Comparison of ENCODE assay signal across 20 mouse cellular contexts in genomic region chr19:55483526-55483925, GRCm38 (mm10).
A peak's percentile ranks its signal among the peaks of the same experiment; 100 is the strongest.
DNase-seq lines count a peak whose midpoint lies in the region; ATAC-seq and TF ChIP-seq lines count a peak whose summit lies in the region.
"Had no signal": no experiment of that assay in that cellular context is flagged by ENCODE, and none has a peak within 500 bp of the region (broad histone marks: within the 10 kb centered on the region; RNA-seq: fewer than 3 reads in every experiment).

No protein-coding gene starts in this region.

- peak overlapping the region; percentile 21; the same call in 1 of the 2 replicates for H3K27ac ChIP-seq in heart, embryonic 13.5 days (replicated peaks)
- H3K27ac ChIP-seq in MEL (ENCODE audit: control insufficient read depth, low read depth, low read length) = no peak overlapping the region
- H3K27ac ChIP-seq in kidney, embryonic 14.5 days (ENCODE audit: low read depth, low read length) = peak overlapping the region; percentile 32; the same call in 1 of the 2 replicates
- H3K27ac ChIP-seq in liver, embryonic 12.5 days = no peak overlapping the region
- no peak overlapping the region for H3K27ac ChIP-seq in intestine, embryonic 16.5 days (ENCODE audit: low read length)
- H3K27ac ChIP-seq: embryonic facial prominence, embryonic 12.5 days; heart, embryonic 15.5 days; hindbrain, postnatal 0 days; layer of hippocampus, adult 2 months; limb, embryonic 13.5 days; neural tube, embryonic 15.5 days had no signal

- no peaks in the 10 kb centered on the region for H3K9me3 ChIP-seq in heart, embryonic 13.5 days
- H3K9me3 ChIP-seq in MEL (replicated peaks; ENCODE audit: insufficient read depth, low read length) = no peaks in the 10 kb centered on the region
- H3K9me3 ChIP-seq in kidney, embryonic 14.5 days (ENCODE audit: control insufficient read depth, low read length) = no peaks in the 10 kb centered on the region
- H3K9me3 ChIP-seq in liver, embryonic 12.5 days (replicated peaks) = no peaks in the 10 kb centered on the region
- no peaks in the 10 kb centered on the region for H3K9me3 ChIP-seq in intestine, embryonic 16.5 days (ENCODE audit: control insufficient read depth, low read length)
- H3K9me3 ChIP-seq: embryonic facial prominence, embryonic 12.5 days; heart, embryonic 15.5 days; limb, embryonic 13.5 days; neural tube, embryonic 15.5 days had no signal

- peaks cover 18% of the 10 kb centered on the region for H3K4me1 ChIP-seq in heart, embryonic 13.5 days
- H3K4me1 ChIP-seq in MEL (ENCODE audit: control insufficient read depth in 1 of 2, insufficient read depth in 2 of 2, low read length in 2 of 2) = peaks cover 0 to 6% of the 10 kb centered on the region in 2 experiments; a peak in 1 of 4 replicates
- peaks cover 15% of the 10 kb centered on the region for H3K4me1 ChIP-seq in kidney, embryonic 14.5 days (ENCODE audit: control insufficient read depth, insufficient read depth, low read length)
- peaks cover 20% of the 10 kb centered on the region; the same call in 1 of the 2 replicates for H3K4me1 ChIP-seq in liver, embryonic 12.5 days
- H3K4me1 ChIP-seq in intestine, embryonic 16.5 days (ENCODE audit: control insufficient read depth, insufficient read depth, low read length) = peaks cover 20% of the 10 kb centered on the region

- no peak for ATAC-seq in heart, embryonic 13.5 days (ENCODE audit: extremely low read depth, insufficient number of reproducible peaks, low FRiP score, low TSS enrichment)
- ATAC-seq in kidney, embryonic 14.5 days (ENCODE audit: low FRiP score, low TSS enrichment) = no peak
- ATAC-seq in liver, embryonic 12.5 days = no peak
- ATAC-seq in intestine, embryonic 16.5 days = no peak
- no peak for ATAC-seq in megakaryocyte, adult 5-6 weeks (ENCODE audit: poor library complexity, severe bottlenecking)
- ATAC-seq: CD4-positive, CD25-positive, alpha-beta regulatory T cell, adult 4 months; hindbrain, postnatal 0 days had no signal

- no peak for TF ChIP-seq CTCF in MEL (IDR thresholded peaks at IDR 0.05 in 2 of 3, conservative IDR thresholded peaks at IDR 0.05 in 1 of 3; ENCODE audit: control insufficient read depth in 1 of 3, insufficient read depth in 1 of 3, low read depth in 2 of 3, low read length in 3 of 3, poor library complexity in 1 of 3, severe bottlenecking in 1 of 3)

- H3K36me3 ChIP-seq in heart, embryonic 13.5 days = no peaks in the 10 kb centered on the region
- H3K36me3 ChIP-seq in MEL (ENCODE audit: control insufficient read depth in 1 of 2, insufficient read depth in 2 of 2, low read length in 2 of 2) = no peaks in the 10 kb centered on the region; a peak in 1 of 4 replicates
- no peaks in the 10 kb centered on the region for H3K36me3 ChIP-seq in kidney, embryonic 14.5 days (ENCODE audit: control insufficient read depth, insufficient read depth, low read length)
- no peaks in the 10 kb centered on the region for H3K36me3 ChIP-seq in liver, embryonic 12.5 days
- no peaks in the 10 kb centered on the region for H3K36me3 ChIP-seq in intestine, embryonic 16.5 days (ENCODE audit: control insufficient read depth, insufficient read depth, low read length)
- H3K36me3 ChIP-seq: embryonic facial prominence, embryonic 12.5 days; heart, embryonic 15.5 days; limb, embryonic 13.5 days; neural tube, embryonic 15.5 days had no signal

- no peak overlapping the region for H3K4me3 ChIP-seq in heart, embryonic 13.5 days
- H3K4me3 ChIP-seq in MEL (ENCODE audit: control insufficient read depth in 1 of 2, insufficient read depth in 1 of 2, low read depth in 2 of 2, low read length in 2 of 2) = no peak overlapping the region
- no peak overlapping the region for H3K4me3 ChIP-seq in kidney, embryonic 14.5 days (ENCODE audit: low read length)
- no peak overlapping the region for H3K4me3 ChIP-seq in liver, embryonic 12.5 days
- no peak overlapping the region for H3K4me3 ChIP-seq in intestine, embryonic 16.5 days (ENCODE audit: low read length)
- H3K4me3 ChIP-seq: embryonic facial prominence, embryonic 12.5 days; heart, embryonic 15.5 days; layer of hippocampus, adult 2 months; limb, embryonic 13.5 days; neural tube, embryonic 15.5 days had no signal

- no peak for TF ChIP-seq EP300 in MEL (IDR thresholded peaks at IDR 0.05; ENCODE audit: low read depth in 1 of 2, low read length in 2 of 2)

- H3K79me2 ChIP-seq in MEL (ENCODE audit: control insufficient read depth, insufficient read depth, low read length, poor library complexity) = no peaks in the 10 kb centered on the region

- TF ChIP-seq POLR2A in MEL (IDR thresholded peaks at IDR 0.05; ENCODE audit: control insufficient read depth in 1 of 2, insufficient read depth in 1 of 2, low read depth in 1 of 2, low read length in 2 of 2, poor library complexity in 1 of 2) = no peak

- H3K9ac ChIP-seq in heart, embryonic 13.5 days = no peak overlapping the region
- no peak overlapping the region for H3K9ac ChIP-seq in MEL (ENCODE audit: control insufficient read depth, low read depth, low read length, poor library complexity, severe bottlenecking)
- no peak overlapping the region for H3K9ac ChIP-seq in kidney, embryonic 14.5 days (ENCODE audit: low read depth, low read length)
- H3K9ac ChIP-seq in liver, embryonic 12.5 days = no peak overlapping the region
- no peak overlapping the region for H3K9ac ChIP-seq in intestine, embryonic 16.5 days (ENCODE audit: low read depth, low read length)
- H3K9ac ChIP-seq: embryonic facial prominence, embryonic 12.5 days; heart, embryonic 15.5 days; limb, embryonic 13.5 days; neural tube, embryonic 15.5 days had no signal

- 34% methylated on average over 5 of the region's 5 CpGs for WGBS in heart, embryonic 13.5 days
- WGBS in kidney, embryonic 14.5 days = 46% methylated on average over 5 of the region's 5 CpGs
- WGBS in liver, embryonic 12.5 days (ENCODE audit: insufficient replicate concordance) = 57% methylated on average over 5 of the region's 5 CpGs
- 38% methylated on average over 5 of the region's 5 CpGs for WGBS in intestine, embryonic 16.5 days

- DNase-seq in heart, postnatal 4 days = no peak
- DNase-seq in MEL (ENCODE audit: low read depth, low spot score) = peak; percentile 30
- DNase-seq in neural tube, embryonic 10.5 days (ENCODE audit: extremely low spot score, low spot score) = no peak
- DNase-seq: cerebellum, adult 11 months; gastrocnemius, postnatal 36 days; lung, postnatal 10 days; retina, postnatal 1 day; thymus, adult 18-20 months had no signal

- TF ChIP-seq RAD21 in MEL (IDR thresholded peaks at IDR 0.05; ENCODE audit: low read depth, low read length) = no peak

- H3K27me3 ChIP-seq in heart, embryonic 13.5 days (replicated peaks) = no peaks in the 10 kb centered on the region
- no peaks in the 10 kb centered on the region for H3K27me3 ChIP-seq in MEL (ENCODE audit: control insufficient read depth in 1 of 2, insufficient read depth in 2 of 2, low read length in 2 of 2)
- H3K27me3 ChIP-seq in kidney, embryonic 14.5 days (ENCODE audit: control insufficient read depth, insufficient read depth, low read length) = no peaks in the 10 kb centered on the region
- no peaks in the 10 kb centered on the region for H3K27me3 ChIP-seq in liver, embryonic 12.5 days (replicated peaks)
- H3K27me3 ChIP-seq in intestine, embryonic 16.5 days (replicated peaks; ENCODE audit: control insufficient read depth, insufficient read depth, low read length) = no peaks in the 10 kb centered on the region
- H3K27me3 ChIP-seq: embryonic facial prominence, embryonic 12.5 days; heart, embryonic 15.5 days; limb, embryonic 13.5 days; neural tube, embryonic 15.5 days had no signal

- H3K4me2 ChIP-seq in heart, embryonic 13.5 days = peak overlapping the region; percentile 25; the same call in 1 of the 2 replicates
- no peak overlapping the region for H3K4me2 ChIP-seq in kidney, embryonic 14.5 days (replicated peaks; ENCODE audit: low read depth, low read length)
- H3K4me2 ChIP-seq in liver, embryonic 12.5 days = 0 out of 2 replicates have a peak overlapping the region, but pooled peaks have one; percentile 5
- no peak overlapping the region for H3K4me2 ChIP-seq in intestine, embryonic 16.5 days (ENCODE audit: low read depth, low read length)
- H3K4me2 ChIP-seq: embryonic facial prominence, embryonic 12.5 days; heart, embryonic 15.5 days; limb, embryonic 13.5 days; neural tube, embryonic 15.5 days had no signal

TF ChIP-seq in MEL, 35 proteins besides CTCF, POLR2A, EP300 and RAD21:
- TF ChIP-seq MAX (IDR thresholded peaks at IDR 0.05; ENCODE audit: low read length) (no peak), MEF2A (IDR thresholded peaks at IDR 0.05; ENCODE audit: extremely low read depth, insufficient replicate concordance, low read depth, low read length, poor library complexity, severe bottlenecking) (no peak), ZC3H11A (IDR thresholded peaks at IDR 0.05; ENCODE audit: low read depth, low read length) (no peak), MAZ (IDR thresholded peaks at IDR 0.05; ENCODE audit: low read depth, low read length) (no peak), ZMIZ1 (IDR thresholded peaks at IDR 0.05; ENCODE audit: low read depth, low read length) (no peak), USF2 (IDR thresholded peaks at IDR 0.05; ENCODE audit: borderline replicate concordance in 1 of 2, insufficient read depth in 1 of 2, low read depth in 1 of 2, low read length in 2 of 2) (no peak), CHD2 (IDR thresholded peaks at IDR 0.05; ENCODE audit: low read length) (no peak), HCFC1 (IDR thresholded peaks at IDR 0.05; ENCODE audit: low read depth, low read length) (no peak), KAT2A (conservative IDR thresholded peaks at IDR 0.05; ENCODE audit: low read depth, low read length) (no peak), ZNF384 (IDR thresholded peaks at IDR 0.05; ENCODE audit: low read depth, low read length) (no peak), MYC (IDR thresholded peaks at IDR 0.05; ENCODE audit: low read depth, low read length) (no peak), CHD1 (IDR thresholded peaks at IDR 0.05; ENCODE audit: low read depth, low read length) (no peak), ETS1 (IDR thresholded peaks at IDR 0.05; ENCODE audit: low read depth, low read length) (no peak), GATA1 (IDR thresholded peaks at IDR 0.05; ENCODE audit: low read depth, low read length) (no peak), TAL1 (IDR thresholded peaks at IDR 0.05; ENCODE audit: low read length) (no peak), E2F4 (IDR thresholded peaks at IDR 0.05; ENCODE audit: borderline replicate concordance, low read depth, low read length) (no peak), POLR2AphosphoS5 (IDR thresholded peaks at IDR 0.05; ENCODE audit: borderline replicate concordance, low read depth, low read length) (no peak), ZKSCAN1 (IDR thresholded peaks at IDR 0.05; ENCODE audit: low read depth, low read length) (no peak)

Comparison
In these comparisons a context has a peak if more than half of its experiments do, and no peak if none do; other contexts are left out.
1. H3K27ac ChIP-seq: peak in heart, embryonic 13.5 days (single experiment) and kidney, embryonic 14.5 days (single experiment); none in MEL (single experiment), liver, embryonic 12.5 days (single experiment) and intestine, embryonic 16.5 days (single experiment).
2. H3K4me2 ChIP-seq: peak in heart, embryonic 13.5 days (single experiment) and liver, embryonic 12.5 days (single experiment); none in kidney, embryonic 14.5 days (single experiment) and intestine, embryonic 16.5 days (single experiment).